Mouse (Mus musculus): ENCODE measurements at regions not wholly inside any gene's neighbourhood (a gene's known extent, or its start where the extent isn't known, plus 50 kb on each side); places are given as distances from the start of the nearest gene placed in this dataset.

GRCm38 (mm10) chr8:35991013-35991412, 225.4 kb downstream of the Gm19410 start:
- DNase-seq (ENCODE audit: low spot score in 2 of 2): no peak

- no peak for DNase-seq (ENCODE audit: low spot score in 2 of 2)
These were observed 226.5 kb downstream of the Gm19410 start for GRCm38 (mm10) chr8:35991936-35992603.

GRCm38 (mm10) chr8:35996330-35997077, 230.9 kb downstream of the Gm19410 start:
- DNase-seq (ENCODE audit: low spot score in 2 of 2): no peak

- no peak for DNase-seq (ENCODE audit: low spot score in 2 of 2)
These were observed 234.0 kb downstream of the Gm19410 start for GRCm38 (mm10) chr8:35999584-35999983.

- no peak for DNase-seq (ENCODE audit: low spot score in 2 of 2)
These were observed 238.8 kb downstream of the Gm19410 start for GRCm38 (mm10) chr8:36004387-36004786.

GRCm38 (mm10) chr8:36005536-36005935, 239.9 kb downstream of the Gm19410 start:
- no peak for DNase-seq (ENCODE audit: low spot score in 2 of 2)

- DNase-seq (ENCODE audit: low spot score in 2 of 2): no peak
These were observed 242.1 kb downstream of the Gm19410 start for GRCm38 (mm10) chr8:36007724-36008123.

- no peak for DNase-seq (ENCODE audit: low spot score in 2 of 2)
These were observed 244.0 kb downstream of the Gm19410 start for GRCm38 (mm10) chr8:36009565-36009964.

GRCm38 (mm10) chr8:36010446-36011217, 245.0 kb downstream of the Gm19410 start:
- DNase-seq (ENCODE audit: low spot score in 2 of 2): no peak

GRCm38 (mm10) chr8:36014862-36015261, 249.3 kb downstream of the Gm19410 start:
- no peak for DNase-seq (ENCODE audit: low spot score in 2 of 2)

GRCm38 (mm10) chr8:36016321-36017114, 250.9 kb downstream of the Gm19410 start:
- no peak for DNase-seq (ENCODE audit: low spot score in 2 of 2)

GRCm38 (mm10) chr8:36018993-36019753, 253.6 kb downstream of the Gm19410 start:
- DNase-seq (ENCODE audit: low spot score in 2 of 2): no peak

- no peak for DNase-seq (ENCODE audit: low spot score in 2 of 2)
These were observed 254.3 kb downstream of the Gm19410 start for GRCm38 (mm10) chr8:36019895-36020294.

GRCm38 (mm10) chr8:36027586-36027985, 262.0 kb downstream of the Gm19410 start:
- no peak for DNase-seq (ENCODE audit: low spot score in 2 of 2)

- no peak for DNase-seq (ENCODE audit: low spot score in 2 of 2)
These were observed 262.7 kb downstream of the Gm19410 start for GRCm38 (mm10) chr8:36028121-36028955.

GRCm38 (mm10) chr8:36029445-36029844, 263.9 kb downstream of the Gm19410 start:
- DNase-seq (ENCODE audit: low spot score in 2 of 2): no peak

GRCm38 (mm10) chr8:36030237-36030636, 264.6 kb downstream of the Gm19410 start:
- DNase-seq (ENCODE audit: low spot score in 2 of 2): no peak

- DNase-seq (ENCODE audit: low spot score in 2 of 2): no peak
These were observed 266.6 kb downstream of the Gm19410 start for GRCm38 (mm10) chr8:36031966-36032719.

- no peak for DNase-seq (ENCODE audit: low spot score in 2 of 2)
These were observed 269.7 kb downstream of the Gm19410 start for GRCm38 (mm10) chr8:36035339-36035738.

Measured in gastrocnemius, adult 8-10 months (tissue).